Mouse (Mus musculus) adrenal gland, adult 10 weeks (tissue): ENCODE data around the gene 4930412O13Rik. TPM values are rescaled to one million over a fixed set of nuclear protein-coding genes. Genes with fewer than 3 reads are reported as not detected.

Experiments
- polyA plus RNA-seq: library from polyadenylated mRNA; stranded (reverse); fragments of 350-450 nt; fragmentation: Illumina TruSeq; extraction: RNeasy Lipid Tissue Mini Kit (QIAGEN cat#74804); gene quantifications from one replicate; pipeline ENCODE4 v1.2.3, GENCODE M21; 2014; ENCODE audit warnings: low read depth, low replicate concordance

Gene 4930412O13Rik
- polyA plus RNA-seq = not detected

DNA sequence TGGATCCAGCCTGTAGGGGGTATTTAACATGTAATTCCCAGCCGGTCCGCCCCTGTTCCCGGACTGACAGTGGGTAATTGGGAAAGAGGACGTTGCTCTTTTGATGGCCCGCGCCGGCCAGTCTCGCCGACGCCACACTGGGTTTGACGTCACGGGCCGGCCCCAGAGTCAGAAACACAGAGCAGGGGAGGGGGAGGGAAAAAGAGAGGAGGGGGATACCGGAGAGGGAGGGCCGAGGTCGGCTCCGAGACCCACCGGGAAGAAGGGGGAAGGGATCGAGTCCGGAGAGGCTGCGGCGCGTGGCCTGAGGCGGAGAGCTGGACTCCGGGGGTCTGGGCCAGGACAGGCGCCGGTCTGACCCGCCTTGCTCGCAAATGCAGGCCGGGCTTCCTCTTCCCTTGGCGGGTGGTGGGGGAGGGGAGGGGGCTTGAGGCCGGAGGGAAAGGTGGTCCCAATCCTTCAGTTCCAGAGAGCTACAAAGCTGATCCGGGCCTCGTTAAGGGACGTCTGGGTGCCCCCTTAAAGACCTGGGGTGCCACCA, at the start of gene 4930412O13Rik:
4930412O13Rik (plus strand) TSS at position 202 of the 541 bp plus-strand sequence.

GRCm38 (mm10) chr2:9888913-9889650, 8.0 kb downstream of the 4930412O13Rik start, which contains the start of gene 9230102O04Rik:
TSS of gene 9230102O04Rik (minus strand) at chr2:9889540.

GRCm38 (mm10) chr2:9889651-9890183, 8.7 kb downstream of the 4930412O13Rik start, which contains the start of gene Gata3:
TSS of gene Gata3 (minus strand) at chr2:9890034.

Other genes with a start within 250 kb of the 4930412O13Rik start
- gene 9230102O04Rik, start 8.3 kb downstream of the 4930412O13Rik start, polyA plus RNA-seq = not detected
- gene Gata3, start 8.8 kb downstream of the 4930412O13Rik start, polyA plus RNA-seq = 13.3 TPM
- gene Taf3, start 167.3 kb downstream of the 4930412O13Rik start, polyA plus RNA-seq = 15.3 TPM
- 834 TPM for gene Atp5c1, start 199.3 kb downstream of the 4930412O13Rik start, polyA plus RNA-seq
- 26.6 TPM for gene Kin, start 199.3 kb downstream of the 4930412O13Rik start, polyA plus RNA-seq